In the genomic region with DNA sequence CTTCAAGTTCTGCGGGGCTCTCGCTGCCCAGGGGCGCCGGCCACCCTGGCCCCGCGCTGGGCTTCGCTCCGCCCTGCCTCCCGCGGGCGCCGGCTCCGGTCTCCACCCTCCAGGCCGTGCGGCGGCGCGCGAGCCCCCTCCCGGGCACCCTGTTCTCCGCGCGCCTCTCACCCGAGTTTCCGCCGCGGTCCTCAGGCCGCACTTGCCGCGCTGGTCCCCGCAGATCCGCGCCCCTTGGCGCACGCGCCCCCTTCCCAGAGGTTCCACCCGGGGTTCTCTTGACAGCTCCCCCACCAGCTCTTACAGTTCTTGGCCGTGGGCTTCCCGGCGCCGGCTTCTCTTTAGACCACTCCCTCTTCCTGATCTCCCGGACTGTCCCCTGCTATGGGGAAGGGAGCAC, we compare ENCODE assay signal across 9 mouse cellular contexts. TPM values are rescaled to one million over a fixed set of nuclear protein-coding genes. Genes with fewer than 3 reads are reported as not detected.
DNase-seq lines count a peak whose midpoint lies in the region; ATAC-seq lines count a peak whose summit lies in the region.
"Had no signal": no experiment of that assay in that cellular context is flagged by ENCODE, and none has a peak within 500 bp of the region (broad histone marks: within the 10 kb centered on the region; RNA-seq: fewer than 3 reads in every experiment).

No protein-coding gene starts in this region.

- H3K4me3 ChIP-seq in forebrain, embryonic 15.5 days: peak overlapping the region; percentile 94
- H3K4me3 ChIP-seq in hindbrain, embryonic 16.5 days (ENCODE audit: low read length): peak overlapping the region; percentile 89
- H3K4me3 ChIP-seq in macrophage (ENCODE audit: inconsistent target): peak overlapping the region; percentile 75

- H3K9me3 ChIP-seq in forebrain, embryonic 15.5 days: no peaks in the 10 kb centered on the region
- no peaks in the 10 kb centered on the region for H3K9me3 ChIP-seq in hindbrain, embryonic 16.5 days (ENCODE audit: control insufficient read depth, low read length)

- peak overlapping the region; percentile 93 for H3K9ac ChIP-seq in forebrain, embryonic 15.5 days (replicated peaks)
- H3K9ac ChIP-seq in hindbrain, embryonic 16.5 days (ENCODE audit: low read depth, low read length): peak overlapping the region; percentile 95

- peaks cover 33% of the 10 kb centered on the region for H3K4me1 ChIP-seq in forebrain, embryonic 15.5 days
- peaks cover 29% of the 10 kb centered on the region for H3K4me1 ChIP-seq in hindbrain, embryonic 16.5 days (ENCODE audit: control insufficient read depth, insufficient read depth, low read depth, low read length)

- H3K79me2 ChIP-seq in macrophage (ENCODE audit: inconsistent target): peaks cover 40% of the 10 kb centered on the region

- ATAC-seq in CD4-positive, CD25-positive, alpha-beta regulatory T cell, adult 4 months: peak; percentile 35
- peak; percentile 16 for ATAC-seq in activated CD4-positive, CD25-positive, alpha-beta regulatory T cell, adult 4 months
- ATAC-seq in forebrain, embryonic 15.5 days (replicated peaks): peak; percentile 90
- ATAC-seq in hindbrain, embryonic 16.5 days: peak; percentile 91

- WGBS in forebrain, embryonic 15.5 days: under 1% methylated on average over 42 of the region's 42 CpGs
- WGBS in hindbrain, embryonic 16.5 days: under 1% methylated on average over 16 of the region's 42 CpGs
- WGBS in macrophage (ENCODE audit: missing documents): under 1% methylated on average over 42 of the region's 42 CpGs

- intact Hi-C loops in left cerebral cortex, postnatal 10 days (cut with DNase I): no loop called here

- peak; percentile 38 to 87 for DNase-seq in left cerebral cortex, postnatal 10 days (ENCODE audit: extremely low spot score in 1 of 2, low spot score in 2 of 2)
- peak; percentile 70 to 77 for DNase-seq in spleen, postnatal 10 days (ENCODE audit: low spot score in 2 of 2)
- DNase-seq in c-Kit-positive CD71-positive TER-119-positive erythroid progenitor cells, embryonic 14.5 days (ENCODE audit: low spot score): no peak

- H3K27me3 ChIP-seq in forebrain, embryonic 15.5 days: no peaks in the 10 kb centered on the region
- no peaks in the 10 kb centered on the region for H3K27me3 ChIP-seq in hindbrain, embryonic 16.5 days (replicated peaks; ENCODE audit: control insufficient read depth, insufficient read depth, low read length)

- peaks cover 23% of the 10 kb centered on the region for H3K36me3 ChIP-seq in forebrain, embryonic 15.5 days
- peaks cover 7% of the 10 kb centered on the region for H3K36me3 ChIP-seq in hindbrain, embryonic 16.5 days (ENCODE audit: control insufficient read depth, insufficient read depth, low read length)
- peaks cover 5% of the 10 kb centered on the region; the same call in 1 of the 2 replicates for H3K36me3 ChIP-seq in macrophage (ENCODE audit: inconsistent target)

- H3K27ac ChIP-seq in forebrain, embryonic 15.5 days (replicated peaks): peak overlapping the region; percentile 91
- H3K27ac ChIP-seq in hindbrain, embryonic 16.5 days (ENCODE audit: low read depth, low read length): peak overlapping the region; percentile 88
- peak overlapping the region; percentile 43 for H3K27ac ChIP-seq in macrophage

- peak overlapping the region; percentile 69 for H3K4me2 ChIP-seq in forebrain, embryonic 15.5 days (replicated peaks)
- H3K4me2 ChIP-seq in hindbrain, embryonic 16.5 days (ENCODE audit: low read length): peak overlapping the region; percentile 88

RNA-seq across cellular contexts. Expression of a gene that starts 0.4 kb away (rescaled TPM):
- polyA plus RNA-seq in CD4-positive, CD25-positive, alpha-beta regulatory T cell, adult 4 months (2017; shearing (Covaris generic)): 10 to 100 TPM; 27.2 to 36.9 TPM
- 10 to 100 TPM; 34.4 to 38.4 TPM for polyA plus RNA-seq in activated CD4-positive, CD25-positive, alpha-beta regulatory T cell, adult 4 months (2017; shearing (Covaris generic))
- polyA plus RNA-seq in forebrain, embryonic 15.5 days (2015; fragmentation: Nextera tagmentation; extraction: Ambion mirVana): 57.6 and 58.2 TPM in 2 replicates
- polyA plus RNA-seq in hindbrain, embryonic 16.5 days (2015; fragmentation: Nextera tagmentation; extraction: Ambion mirVana): 53.6 and 56.9 TPM in 2 replicates
- total RNA-seq in left cerebral cortex, postnatal 10 days (2021): 10 to 100 TPM; 47.8 to 51.9 TPM
- 10 to 100 TPM in 8 of 26 experiments, 1 to 10 TPM in 18; 2.4 to 21.7 (median 6.1) TPM for total RNA-seq in macrophage (2018; cell fraction: chromatin; rRNA removed)
- total RNA-seq in macrophage (2018; cell fraction: cytosol; rRNA removed): 10 to 100 TPM; 19.7 to 43.4 (median 25.6) TPM
- 10 to 100 TPM; 14.3 to 32.4 (median 20.3) TPM for total RNA-seq in macrophage (2018; cell fraction: nucleus; rRNA removed)
- polyA plus RNA-seq in macrophage (2018): 11.0 to 16.9 TPM (median 11.0 TPM) in 3 replicates

RNA-seq across cellular contexts. Expression of a gene that starts 2.5 kb away (rescaled TPM):
- under 1 TPM in 1 of 2 experiments, not detected in 1; 0.25 TPM for polyA plus RNA-seq in CD4-positive, CD25-positive, alpha-beta regulatory T cell, adult 4 months (2017; shearing (Covaris generic))
- polyA plus RNA-seq in activated CD4-positive, CD25-positive, alpha-beta regulatory T cell, adult 4 months (2017; shearing (Covaris generic)): not detected
- 0.64 and 0.70 TPM in 2 replicates for polyA plus RNA-seq in forebrain, embryonic 15.5 days (2015; fragmentation: Nextera tagmentation; extraction: Ambion mirVana)
- polyA plus RNA-seq in hindbrain, embryonic 16.5 days (2015; fragmentation: Nextera tagmentation; extraction: Ambion mirVana): 0.15 and 0.16 TPM in 2 replicates
- total RNA-seq in left cerebral cortex, postnatal 10 days (2021): 1 to 10 TPM; 6.3 to 7.3 TPM
- total RNA-seq in macrophage (2018; cell fraction: chromatin; rRNA removed): 10 to 100 TPM in 19 of 26 experiments, 1 to 10 TPM in 7; 5.5 to 19.9 (median 13.9) TPM
- total RNA-seq in macrophage (2018; cell fraction: cytosol; rRNA removed): 1 to 10 TPM in 3 of 26 experiments, under 1 TPM in 19, not detected in 4; 0.04 to 1.2 (median 0.14) TPM
- 10 to 100 TPM in 3 of 26 experiments, 1 to 10 TPM in 23; 1.9 to 12.2 (median 5.4) TPM for total RNA-seq in macrophage (2018; cell fraction: nucleus; rRNA removed)
- polyA plus RNA-seq in macrophage (2018): 0.17 to 0.26 TPM (median 0.21 TPM) in 3 replicates
- total RNA-seq: common myeloid progenitor, adult 5-6 weeks had no signal

RNA-seq across cellular contexts. Expression of a gene that starts 28.1 kb away (rescaled TPM):
- polyA plus RNA-seq in CD4-positive, CD25-positive, alpha-beta regulatory T cell, adult 4 months (2017; shearing (Covaris generic)): 1 to 10 TPM; 2.8 to 4.4 TPM
- 1 to 10 TPM; 3.9 to 4.8 TPM for polyA plus RNA-seq in activated CD4-positive, CD25-positive, alpha-beta regulatory T cell, adult 4 months (2017; shearing (Covaris generic))
- 7.9 and 8.5 TPM in 2 replicates for polyA plus RNA-seq in forebrain, embryonic 15.5 days (2015; fragmentation: Nextera tagmentation; extraction: Ambion mirVana)
- 5.9 and 7.0 TPM in 2 replicates for polyA plus RNA-seq in hindbrain, embryonic 16.5 days (2015; fragmentation: Nextera tagmentation; extraction: Ambion mirVana)
- total RNA-seq in left cerebral cortex, postnatal 10 days (2021): 10 to 100 TPM; 14.2 to 14.6 TPM
- 100 to 1,000 TPM in 16 of 26 experiments, 10 to 100 TPM in 10; 51.1 to 446 (median 182) TPM for total RNA-seq in macrophage (2018; cell fraction: chromatin; rRNA removed)
- total RNA-seq in macrophage (2018; cell fraction: cytosol; rRNA removed): 10 to 100 TPM; 10.7 to 53.2 (median 26.1) TPM
- 100 to 1,000 TPM in 13 of 26 experiments, 10 to 100 TPM in 13; 35.7 to 247 (median 87.5) TPM for total RNA-seq in macrophage (2018; cell fraction: nucleus; rRNA removed)
- 8.0 to 16.8 TPM (median 13.0 TPM) in 3 replicates for polyA plus RNA-seq in macrophage (2018)

RNA-seq across cellular contexts. Expression of a gene that starts 32.2 kb away (rescaled TPM):
- 10 to 100 TPM in 1 of 2 experiments, 1 to 10 TPM in 1; 9.9 to 13.4 TPM for polyA plus RNA-seq in CD4-positive, CD25-positive, alpha-beta regulatory T cell, adult 4 months (2017; shearing (Covaris generic))
- 1 to 10 TPM; 7.0 to 7.7 TPM for polyA plus RNA-seq in activated CD4-positive, CD25-positive, alpha-beta regulatory T cell, adult 4 months (2017; shearing (Covaris generic))
- 14.3 and 15.7 TPM in 2 replicates for polyA plus RNA-seq in forebrain, embryonic 15.5 days (2015; fragmentation: Nextera tagmentation; extraction: Ambion mirVana)
- 14.8 and 15.2 TPM in 2 replicates for polyA plus RNA-seq in hindbrain, embryonic 16.5 days (2015; fragmentation: Nextera tagmentation; extraction: Ambion mirVana)
- total RNA-seq in left cerebral cortex, postnatal 10 days (2021): 10 to 100 TPM; 13.1 to 15.8 TPM
- total RNA-seq in macrophage (2018; cell fraction: chromatin; rRNA removed): 10 to 100 TPM in 6 of 26 experiments, 1 to 10 TPM in 19, under 1 TPM in 1; 0.95 to 13.2 (median 6.1) TPM
- 1 to 10 TPM; 1.0 to 3.9 (median 2.2) TPM for total RNA-seq in macrophage (2018; cell fraction: cytosol; rRNA removed)
- total RNA-seq in macrophage (2018; cell fraction: nucleus; rRNA removed): 10 to 100 TPM in 3 of 26 experiments, 1 to 10 TPM in 22, under 1 TPM in 1; 0.59 to 13.7 (median 2.9) TPM
- 1.5 to 4.5 TPM (median 3.0 TPM) in 3 replicates for polyA plus RNA-seq in macrophage (2018)

RNA-seq across cellular contexts. Expression of a gene that starts 43.0 kb away (rescaled TPM):
- 1 to 10 TPM in 1 of 2 experiments, not detected in 1; 2.4 TPM for polyA plus RNA-seq in CD4-positive, CD25-positive, alpha-beta regulatory T cell, adult 4 months (2017; shearing (Covaris generic))
- polyA plus RNA-seq in activated CD4-positive, CD25-positive, alpha-beta regulatory T cell, adult 4 months (2017; shearing (Covaris generic)): not detected
- polyA plus RNA-seq in forebrain, embryonic 15.5 days (2015; fragmentation: Nextera tagmentation; extraction: Ambion mirVana): not detected in 2 replicates
- polyA plus RNA-seq in hindbrain, embryonic 16.5 days (2015; fragmentation: Nextera tagmentation; extraction: Ambion mirVana): not detected in 2 replicates
- total RNA-seq in left cerebral cortex, postnatal 10 days (2021): not detected
- total RNA-seq in macrophage (2018; cell fraction: chromatin; rRNA removed): 1 to 10 TPM in 2 of 26 experiments, not detected in 24; 4.4 to 4.9 TPM
- total RNA-seq in macrophage (2018; cell fraction: cytosol; rRNA removed): not detected
- not detected for total RNA-seq in macrophage (2018; cell fraction: nucleus; rRNA removed)
- polyA plus RNA-seq in macrophage (2018): 15.9 TPM in 1 of 3 replicates, not detected in the others
- total RNA-seq: common myeloid progenitor, adult 5-6 weeks had no signal

Comparison
In these comparisons a context has a peak if more than half of its experiments do, and no peak if none do; other contexts are left out.
1. ATAC-seq: peak in every context shown above with its lines; median percentile 91 in hindbrain, embryonic 16.5 days; 90 in forebrain, embryonic 15.5 days; 35 in CD4-positive, CD25-positive, alpha-beta regulatory T cell, adult 4 months; 16 in activated CD4-positive, CD25-positive, alpha-beta regulatory T cell, adult 4 months.